Mouse (Mus musculus) neutrophil, adult 65 days (primary cell): ENCODE results near the gene Ank3. TPM values are rescaled to one million over a fixed set of nuclear protein-coding genes. Genes with fewer than 3 reads are reported as not detected.

Experiments
- total RNA-seq: library from RNA; stranded (reverse); gene quantifications from 2 replicates; pipeline ENCODE4 v1.2.4, GENCODE M21; 2023

Ank3 gene
- 0.34 and 1.6 TPM in 2 replicates for total RNA-seq

DNA sequence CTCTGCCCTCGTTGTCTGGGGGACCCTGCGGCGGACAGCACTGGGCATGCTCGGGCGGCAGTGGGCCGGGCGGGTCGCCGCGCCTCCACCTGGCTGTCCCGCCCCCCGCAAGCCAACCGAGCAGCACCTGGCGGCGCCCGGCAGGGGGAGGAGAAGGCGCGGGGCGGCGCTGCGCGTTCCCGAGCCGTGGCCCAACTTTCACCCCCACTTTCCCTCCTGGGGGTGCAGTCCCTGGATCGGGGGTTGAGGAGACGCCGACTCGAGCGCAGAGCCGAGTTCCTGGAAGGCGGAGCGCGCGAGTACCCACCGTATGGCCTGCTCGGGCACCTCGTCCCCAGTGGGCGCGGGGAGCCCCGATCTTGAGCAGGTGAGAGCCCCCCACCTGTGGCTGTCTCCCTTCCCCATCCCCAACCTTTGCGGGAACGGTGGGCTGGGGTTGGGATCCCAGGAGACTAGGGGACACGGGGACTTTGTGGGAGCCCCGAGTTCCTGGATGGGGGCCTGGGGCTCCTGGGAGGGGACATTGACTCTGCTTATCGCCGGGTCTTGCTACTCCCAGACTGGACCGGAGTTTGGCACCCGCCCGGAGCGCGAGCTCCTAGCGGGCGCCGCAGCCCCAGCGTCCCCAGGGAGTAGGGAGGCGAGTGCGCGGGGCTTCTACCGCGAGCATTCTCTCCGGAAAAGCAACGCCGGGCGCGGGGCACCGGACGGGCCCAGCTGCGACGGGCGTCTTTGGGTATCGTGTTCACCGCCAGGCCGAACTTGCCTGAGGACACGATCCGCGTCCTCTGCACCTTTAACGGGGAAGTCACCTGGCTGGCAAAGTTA, at the start of gene Ank3:
Gene Ank3 (plus strand): TSS at position 11 of the 828 bp plus-strand sequence.

DNA sequence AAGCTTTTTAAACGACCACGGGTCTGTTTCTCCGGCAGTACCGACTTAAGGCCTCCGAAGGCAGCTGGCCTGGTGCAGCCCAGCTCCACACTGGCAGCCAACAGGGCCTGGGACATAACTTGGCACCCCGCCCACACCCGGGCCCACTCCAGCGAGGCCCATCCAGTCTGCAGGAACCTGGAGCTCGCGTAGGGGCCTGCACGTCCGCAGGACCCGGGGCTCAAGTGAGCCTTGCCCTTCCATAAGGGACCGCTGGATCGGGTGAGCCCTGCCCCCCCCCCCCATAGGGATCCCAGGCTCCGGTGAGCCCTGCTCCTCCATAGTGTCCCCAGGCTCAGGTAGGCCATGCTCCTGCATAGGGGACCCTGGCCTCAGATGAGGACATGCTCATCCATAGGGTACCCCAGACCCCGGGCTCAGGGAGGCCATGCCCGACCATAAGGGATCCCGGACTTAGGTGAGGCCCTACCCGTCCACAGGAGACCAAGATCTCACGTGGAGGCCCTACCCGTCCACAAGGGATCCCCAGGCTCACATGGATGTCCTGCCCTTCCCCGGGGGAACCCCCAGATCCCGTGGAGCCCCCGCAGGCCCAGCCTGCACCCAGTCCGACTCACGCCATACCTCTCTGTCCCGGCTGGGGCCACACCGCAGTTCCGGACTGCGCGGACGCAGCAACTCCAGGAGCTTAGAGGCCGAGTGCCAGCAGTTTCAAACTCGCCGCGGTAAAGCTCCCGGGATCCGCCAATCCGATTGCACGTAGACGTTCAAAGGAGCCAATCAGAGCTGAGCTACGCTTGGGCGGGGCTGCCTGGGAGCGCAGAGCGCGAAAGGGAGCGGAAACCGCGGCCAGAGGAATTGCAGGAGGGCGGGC, 46.1 kb upstream of the Ank3 start, which contains the start of gene Cdk1:
Gene Cdk1 (minus strand): TSS at position 727 of the 874 bp plus-strand sequence.

Other genes with a start within 250 kb of the Ank3 start
- gene Rhobtb1, start 247.3 kb upstream of the Ank3 start, total RNA-seq, result 0.57 and 1.2 TPM in 2 replicates
- 0.19 TPM in 1 of 2 replicates, not detected in the other for gene A930033H14Rik, start 185.7 kb upstream of the Ank3 start, total RNA-seq
- gene Cdk1, start 45.8 kb upstream of the Ank3 start, total RNA-seq, result 71.7 and 82.6 TPM in 2 replicates